Mouse (Mus musculus): Measurements from ENCODE around the gene S1pr5. TPM values are rescaled to one million over a fixed set of nuclear protein-coding genes. Genes with fewer than 3 reads are reported as not detected.
"Not testable (repeated sequence)": the region's sequence is repeated elsewhere in the genome, so short reads cannot be mapped to it uniquely, and the experiment has no call there.

Gene S1pr5
- polyA plus RNA-seq, 1 experiment from 2014 or later, result 0.08 TPM

DNA sequence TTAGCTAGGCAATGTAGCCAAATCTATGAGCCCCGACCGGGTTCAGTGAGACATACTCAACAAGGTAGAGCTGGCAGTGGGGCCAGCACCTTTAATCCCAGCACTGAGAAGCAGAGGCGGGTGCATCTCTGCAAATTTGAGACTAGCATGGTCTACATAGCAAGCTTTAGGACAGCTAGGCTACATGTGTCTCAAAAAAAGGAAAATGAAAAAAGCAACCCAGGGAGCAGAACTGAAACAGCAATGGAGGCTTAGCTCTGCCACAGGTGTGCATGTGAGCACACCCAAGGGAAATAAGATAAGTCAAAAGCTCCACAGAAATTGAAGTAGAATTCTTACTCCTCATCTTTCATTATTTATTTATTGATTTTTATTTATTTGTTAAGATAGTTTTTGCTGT is 49.3 kb downstream of the S1pr5 start:
- Histone ChIP-seq H3K4me1 (ENCODE audit: insufficient read depth) (no peaks in the 10 kb centered on the region), H3K9ac (replicated peaks) (no peak overlapping the region), H3K4me2 (ENCODE audit: low read depth, low read length) (no peak overlapping the region), H3K36me3 (replicated peaks; ENCODE audit: insufficient read depth, low read length) (0 out of 2 replicates have a peak, but pooled peaks cover 5% of the 10 kb centered on the region), H3K27ac (ENCODE audit: low read depth) (no peak overlapping the region), H3K4me3 (ENCODE audit: low read depth, low read length) (no peak overlapping the region), H3K27me3 (ENCODE audit: insufficient read depth, low read length) (no peaks in the 10 kb centered on the region), H3K9me3 (ENCODE audit: low read length) (no peaks in the 10 kb centered on the region)
- WGBS (ENCODE audit: insufficient replicate concordance), result 78% methylated on average over 3 of the region's 3 CpGs
- no peak for TF ChIP-seq EP300 (IDR thresholded peaks at IDR 0.05; ENCODE audit: low read depth)
- TF ChIP-seq CTCF (IDR thresholded peaks at IDR 0.05; ENCODE audit: low read depth), result no peak
- no peak for ATAC-seq
- no peak for DNase-seq

DNA sequence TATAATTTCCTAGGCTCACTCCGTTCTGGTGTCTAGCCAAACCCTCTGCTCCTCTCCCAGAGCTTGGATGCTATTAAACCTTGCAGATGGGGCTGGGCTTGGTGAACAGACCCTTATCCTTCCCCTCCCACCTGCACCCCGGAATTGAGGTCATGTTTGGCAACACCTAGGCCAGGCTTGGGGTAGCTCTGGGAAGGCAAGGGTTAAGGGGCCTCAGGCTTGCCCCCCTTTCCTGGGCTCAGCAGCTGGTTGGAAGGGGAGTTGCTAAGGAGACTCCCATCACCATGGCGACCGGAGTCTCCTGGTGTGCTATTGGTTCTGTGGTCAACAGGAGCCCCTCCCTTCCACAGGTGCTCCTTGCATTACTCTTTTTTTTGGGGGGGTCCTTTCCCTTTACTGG is 50.3 kb downstream of the S1pr5 start:
- Histone ChIP-seq H3K4me3 (ENCODE audit: low read depth, low read length) (no peak overlapping the region), H3K27me3 (ENCODE audit: insufficient read depth, low read length) (no peaks in the 10 kb centered on the region), H3K36me3 (replicated peaks; ENCODE audit: insufficient read depth, low read length) (0 out of 2 replicates have a peak, but pooled peaks cover 5% of the 10 kb centered on the region), H3K9me3 (ENCODE audit: low read length) (no peaks in the 10 kb centered on the region), H3K4me1 (ENCODE audit: insufficient read depth) (no peaks in the 10 kb centered on the region), H3K4me2 (ENCODE audit: low read depth, low read length) (no peak overlapping the region), H3K9ac (replicated peaks) (no peak overlapping the region), H3K27ac (ENCODE audit: low read depth) (no peak overlapping the region)
- 74% methylated on average over 4 of the region's 4 CpGs for WGBS (ENCODE audit: insufficient replicate concordance)
- DNase-seq, result no peak
- TF ChIP-seq EP300 (IDR thresholded peaks at IDR 0.05; ENCODE audit: low read depth) (no peak), CTCF (IDR thresholded peaks at IDR 0.05; ENCODE audit: low read depth) (no peak)
- no peak for ATAC-seq

DNA sequence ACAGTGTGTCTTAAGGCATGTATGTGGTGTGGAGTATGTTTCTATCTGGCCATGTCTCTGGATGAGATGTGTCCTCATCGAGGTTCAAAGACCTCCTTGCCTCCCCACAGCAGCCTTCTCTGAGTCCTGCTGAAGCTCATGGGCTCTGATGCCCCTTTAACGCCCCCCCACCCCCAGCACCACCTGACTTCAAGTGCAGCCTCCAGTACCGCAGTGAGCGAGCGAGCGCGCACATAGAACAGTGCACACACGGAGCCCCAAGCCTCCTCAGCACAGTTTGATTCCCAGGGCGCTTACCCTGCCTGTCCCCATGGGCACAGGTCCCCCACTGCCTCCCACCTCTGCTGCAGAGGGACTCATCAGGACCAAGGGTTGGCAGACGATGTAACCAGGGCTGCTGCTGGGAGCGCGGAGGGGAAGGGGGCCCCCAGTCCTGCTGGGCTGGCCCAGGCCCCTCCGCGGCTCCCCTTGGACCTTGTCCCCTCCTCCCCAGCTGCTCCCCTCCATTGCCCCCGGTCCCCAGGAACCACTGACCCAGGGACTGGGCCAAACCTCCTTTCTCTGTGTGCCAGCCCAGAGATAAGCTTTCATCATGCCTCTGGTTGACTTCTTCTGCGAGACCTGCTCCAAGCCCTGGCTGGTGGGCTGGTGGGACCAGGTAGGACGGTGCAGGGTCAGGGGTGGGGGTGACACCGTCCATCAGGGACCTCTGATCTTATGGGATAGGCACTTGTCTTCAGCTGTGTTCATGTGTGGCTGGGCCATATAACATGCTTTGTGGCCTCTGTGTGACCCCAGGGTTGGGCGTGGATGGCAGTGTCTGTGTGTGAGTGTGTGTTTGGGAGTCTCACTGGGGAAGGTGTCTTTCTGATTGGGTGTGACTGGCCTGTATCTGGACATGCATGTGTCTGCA is 51.5 kb downstream of the S1pr5 start:
- no peak overlapping the region for H3K4me3 ChIP-seq (ENCODE audit: low read depth, low read length)
- DNase-seq, result no peak
- no peak for ATAC-seq
- H3K27me3 ChIP-seq (ENCODE audit: insufficient read depth, low read length), result no peaks in the 10 kb centered on the region
- H3K36me3 ChIP-seq (replicated peaks; ENCODE audit: insufficient read depth, low read length), result peaks cover 15% of the 10 kb centered on the region
- no peak for TF ChIP-seq CTCF (IDR thresholded peaks at IDR 0.05; ENCODE audit: low read depth)
- TF ChIP-seq EP300 (IDR thresholded peaks at IDR 0.05; ENCODE audit: low read depth), result no peak
- H3K4me2 ChIP-seq (ENCODE audit: low read depth, low read length), result no peak overlapping the region
- H3K9me3 ChIP-seq (ENCODE audit: low read length), result no peaks in the 10 kb centered on the region
- no peak overlapping the region for H3K27ac ChIP-seq (ENCODE audit: low read depth)
- no peak overlapping the region for H3K9ac ChIP-seq (replicated peaks)
- WGBS (ENCODE audit: insufficient replicate concordance), result 72% methylated on average over 18 of the region's 19 CpGs
- no peaks in the 10 kb centered on the region for H3K4me1 ChIP-seq (ENCODE audit: insufficient read depth)

DNA sequence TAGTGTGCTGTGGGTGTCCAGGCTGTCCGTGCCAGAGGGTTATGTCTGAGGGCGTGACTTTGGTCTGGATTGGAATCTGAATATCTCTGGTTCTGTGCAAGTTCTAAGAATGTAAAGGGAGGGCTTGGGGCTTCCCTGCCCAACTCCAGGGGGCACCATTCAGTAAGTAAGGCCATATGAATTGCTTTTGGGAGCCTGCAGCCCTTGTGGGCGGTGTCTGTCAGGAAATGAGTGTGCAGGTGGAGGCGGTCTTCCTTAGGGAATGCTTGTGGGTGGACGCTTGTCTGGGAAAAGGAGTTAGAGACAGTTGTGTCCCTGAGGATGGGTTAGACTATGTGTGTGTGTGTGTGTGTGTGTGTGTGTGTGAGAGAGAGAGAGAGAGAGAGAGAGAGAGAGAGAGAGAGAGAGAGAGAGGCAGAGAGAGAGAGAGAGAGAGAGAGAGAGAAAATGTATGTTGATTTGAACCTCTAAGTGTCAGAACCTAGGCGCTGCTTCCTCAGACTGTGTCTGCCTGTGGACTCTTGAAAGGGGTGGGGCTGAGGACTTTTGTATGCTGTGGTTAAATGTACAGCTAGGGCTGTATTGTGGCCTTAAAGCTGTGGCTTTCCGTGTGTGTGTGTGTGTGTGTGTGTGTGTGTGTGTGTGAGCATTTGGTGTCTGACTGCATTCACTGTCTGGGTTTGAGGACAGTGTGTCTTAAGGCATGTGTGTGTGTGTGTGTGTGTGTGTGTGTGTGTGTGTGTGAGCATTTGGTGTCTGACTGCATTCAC is 52.3 kb downstream of the S1pr5 start:
- peaks cover 13% of the 10 kb centered on the region for H3K36me3 ChIP-seq (replicated peaks; ENCODE audit: insufficient read depth, low read length)
- H3K9me3 ChIP-seq (ENCODE audit: low read length); H3K4me3 ChIP-seq (ENCODE audit: low read depth, low read length); H3K27ac ChIP-seq (ENCODE audit: low read depth); H3K4me2 ChIP-seq (ENCODE audit: low read depth, low read length); ATAC-seq; H3K27me3 ChIP-seq (ENCODE audit: insufficient read depth, low read length); DNase-seq; H3K4me1 ChIP-seq (ENCODE audit: insufficient read depth); H3K9ac ChIP-seq (replicated peaks): not testable (repeated sequence)
- WGBS (ENCODE audit: insufficient replicate concordance), result 62% methylated on average over 7 of the region's 7 CpGs

DNA sequence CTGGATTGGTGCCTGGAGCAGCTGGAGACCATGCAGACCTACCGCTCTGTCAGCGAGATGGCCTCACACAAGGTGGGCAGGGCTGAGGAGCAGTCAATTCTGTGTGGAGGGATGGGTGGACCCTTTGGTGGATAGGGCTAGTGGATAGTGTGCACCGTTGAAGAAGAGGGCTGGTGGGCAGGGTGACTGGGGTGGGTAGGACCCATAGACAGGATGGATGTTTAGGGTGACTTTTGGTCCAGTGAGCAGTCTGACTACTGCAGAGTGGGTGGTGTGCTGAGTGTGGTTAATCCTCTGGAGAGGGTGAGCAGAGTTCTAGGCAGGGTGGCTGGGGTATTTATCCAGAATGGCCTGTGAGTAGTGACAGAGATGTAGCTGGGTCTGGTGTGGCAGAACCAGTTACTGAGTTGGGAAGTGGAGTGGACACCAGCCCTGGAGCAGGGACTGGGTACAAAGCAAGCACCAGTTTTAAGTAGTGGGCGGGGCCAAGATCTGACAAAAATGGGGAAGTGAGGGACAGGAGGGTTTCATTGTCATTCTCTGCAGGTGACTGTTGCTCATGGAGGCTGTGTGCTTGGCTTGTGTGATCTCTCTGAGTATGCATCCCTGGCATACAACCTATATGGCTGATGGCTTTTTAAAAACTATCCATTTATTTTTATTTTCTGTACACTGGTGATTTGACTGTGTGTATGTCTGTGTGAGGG is 53.3 kb downstream of the S1pr5 start:
- Histone ChIP-seq H3K36me3 (replicated peaks; ENCODE audit: insufficient read depth, low read length) (peaks cover 13% of the 10 kb centered on the region), H3K4me3 (ENCODE audit: low read depth, low read length) (no peak overlapping the region), H3K9me3 (ENCODE audit: low read length) (no peaks in the 10 kb centered on the region), H3K4me2 (ENCODE audit: low read depth, low read length) (no peak overlapping the region), H3K4me1 (ENCODE audit: insufficient read depth) (no peaks in the 10 kb centered on the region), H3K27me3 (ENCODE audit: insufficient read depth, low read length) (no peaks in the 10 kb centered on the region), H3K9ac (replicated peaks) (no peak overlapping the region), H3K27ac (ENCODE audit: low read depth) (no peak overlapping the region)
- WGBS (ENCODE audit: insufficient replicate concordance), result 85% methylated on average over 4 of the region's 4 CpGs
- peak; percentile 40 for DNase-seq
- ATAC-seq, result no peak
- no peak for TF ChIP-seq EP300 (IDR thresholded peaks at IDR 0.05; ENCODE audit: low read depth)
- no peak for TF ChIP-seq CTCF (IDR thresholded peaks at IDR 0.05; ENCODE audit: low read depth)

DNA sequence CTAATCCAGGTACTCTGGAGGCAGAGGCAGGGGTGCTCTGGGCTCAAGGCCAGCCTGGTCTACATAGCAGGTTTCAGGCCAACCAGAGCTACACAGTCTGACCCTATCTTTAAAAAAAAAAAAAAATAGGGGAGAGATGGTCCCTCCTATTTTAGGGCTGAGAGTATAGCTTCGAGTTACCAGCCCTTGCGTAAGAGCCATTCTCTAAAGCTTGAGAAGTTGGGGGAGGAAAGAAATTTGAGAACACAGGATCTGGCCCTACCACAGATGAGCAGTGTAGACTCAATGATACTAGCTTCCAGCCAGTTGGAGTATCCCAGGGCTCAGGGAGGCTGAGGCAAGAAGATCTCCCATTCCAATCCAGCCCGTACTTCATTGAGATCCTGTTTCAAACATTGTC is 54.5 kb downstream of the S1pr5 start:
- H3K4me1 ChIP-seq (ENCODE audit: insufficient read depth), result no peaks in the 10 kb centered on the region
- H3K9ac ChIP-seq (replicated peaks), result no peak overlapping the region
- no peak for ATAC-seq
- H3K36me3 ChIP-seq (replicated peaks; ENCODE audit: insufficient read depth, low read length), result peaks cover 13% of the 10 kb centered on the region
- H3K4me3 ChIP-seq (ENCODE audit: low read depth, low read length), result no peak overlapping the region
- no peak for TF ChIP-seq CTCF (IDR thresholded peaks at IDR 0.05; ENCODE audit: low read depth)
- no peak for TF ChIP-seq EP300 (IDR thresholded peaks at IDR 0.05; ENCODE audit: low read depth)
- no peak overlapping the region for H3K27ac ChIP-seq (ENCODE audit: low read depth)
- no peaks in the 10 kb centered on the region for H3K9me3 ChIP-seq (ENCODE audit: low read length)
- no peak overlapping the region for H3K4me2 ChIP-seq (ENCODE audit: low read depth, low read length)
- H3K27me3 ChIP-seq (ENCODE audit: insufficient read depth, low read length), result no peaks in the 10 kb centered on the region
- 69% methylated on average over 3 of the region's 3 CpGs for WGBS (ENCODE audit: insufficient replicate concordance)
- DNase-seq, result no peak

Other genes starting within 250 kb of the S1pr5 start
- 54.6 and 55.0 TPM in 2 replicates for gene Mrpl4, start 245.7 kb downstream of the S1pr5 start, polyA plus RNA-seq (2015; fragmentation: Nextera tagmentation; extraction: Ambion mirVana)
- 12.7 and 13.6 TPM in 2 replicates for gene Icam1, start 232.5 kb downstream of the S1pr5 start, polyA plus RNA-seq (2015; fragmentation: Nextera tagmentation; extraction: Ambion mirVana)
- 57.7 and 58.5 TPM in 2 replicates for gene Icam4, start 219.1 kb downstream of the S1pr5 start, polyA plus RNA-seq (2015; fragmentation: Nextera tagmentation; extraction: Ambion mirVana)
- gene Icam5, start 216.4 kb downstream of the S1pr5 start, polyA plus RNA-seq (2015; fragmentation: Nextera tagmentation; extraction: Ambion mirVana), result 0.05 and 0.08 TPM in 2 replicates
- 0.51 TPM in 1 of 2 replicates, not detected in the other for gene Zglp1, start 181.3 kb downstream of the S1pr5 start, polyA plus RNA-seq (2015; fragmentation: Nextera tagmentation; extraction: Ambion mirVana)
- 0.06 and 0.11 TPM in 2 replicates for gene Gm49373, start 175.3 kb downstream of the S1pr5 start, polyA plus RNA-seq (2015; fragmentation: Nextera tagmentation; extraction: Ambion mirVana)
- 26.7 and 29.9 TPM in 2 replicates for gene Fdx1l, start 174.8 kb downstream of the S1pr5 start, polyA plus RNA-seq (2015; fragmentation: Nextera tagmentation; extraction: Ambion mirVana)
- gene Gm38431, start 156.4 kb downstream of the S1pr5 start, polyA plus RNA-seq (2015; fragmentation: Nextera tagmentation; extraction: Ambion mirVana), result 0.40 and 0.61 TPM in 2 replicates
- 8.3 and 9.5 TPM in 2 replicates for gene Raver1, start 156.4 kb downstream of the S1pr5 start, polyA plus RNA-seq (2015; fragmentation: Nextera tagmentation; extraction: Ambion mirVana)
- 4.5 and 5.4 TPM in 2 replicates for gene Tyk2, start 117.2 kb downstream of the S1pr5 start, polyA plus RNA-seq (2015; fragmentation: Nextera tagmentation; extraction: Ambion mirVana)
- 81.1 and 84.1 TPM in 2 replicates for gene Cdc37, start 98.5 kb downstream of the S1pr5 start, polyA plus RNA-seq (2015; fragmentation: Nextera tagmentation; extraction: Ambion mirVana)
- gene Pde4a, start 82.7 kb downstream of the S1pr5 start, polyA plus RNA-seq (2015; fragmentation: Nextera tagmentation; extraction: Ambion mirVana), result 1.4 and 1.5 TPM in 2 replicates
- gene Keap1, start 9.1 kb downstream of the S1pr5 start, polyA plus RNA-seq (2015; fragmentation: Nextera tagmentation; extraction: Ambion mirVana), result 22.9 and 26.5 TPM in 2 replicates
- gene Atg4d, start 16.9 kb upstream of the S1pr5 start, polyA plus RNA-seq (2015; fragmentation: Nextera tagmentation; extraction: Ambion mirVana), result 49.3 and 51.2 TPM in 2 replicates
- gene Kri1, start 39.5 kb upstream of the S1pr5 start, polyA plus RNA-seq (2015; fragmentation: Nextera tagmentation; extraction: Ambion mirVana), result 4.7 and 5.3 TPM in 2 replicates
- gene Cdkn2d, start 43.0 kb upstream of the S1pr5 start, polyA plus RNA-seq (2015; fragmentation: Nextera tagmentation; extraction: Ambion mirVana), result 74.3 and 76.6 TPM in 2 replicates
- 0.32 and 0.54 TPM in 2 replicates for gene Ap1m2, start 63.9 kb upstream of the S1pr5 start, polyA plus RNA-seq (2015; fragmentation: Nextera tagmentation; extraction: Ambion mirVana)
- 12.8 and 14.4 TPM in 2 replicates for gene Slc44a2, start 72.3 kb upstream of the S1pr5 start, polyA plus RNA-seq (2015; fragmentation: Nextera tagmentation; extraction: Ambion mirVana)
- 19.1 and 23.5 TPM in 2 replicates for gene Ilf3, start 119.4 kb upstream of the S1pr5 start, polyA plus RNA-seq (2015; fragmentation: Nextera tagmentation; extraction: Ambion mirVana)
- gene Qtrt1, start 163.4 kb upstream of the S1pr5 start, polyA plus RNA-seq (2015; fragmentation: Nextera tagmentation; extraction: Ambion mirVana), result 11.3 and 13.7 TPM in 2 replicates
- 29.5 and 35.2 TPM in 2 replicates for gene Dnm2, start 176.5 kb upstream of the S1pr5 start, polyA plus RNA-seq (2015; fragmentation: Nextera tagmentation; extraction: Ambion mirVana)

All from liver, postnatal 0 days (tissue).